Mouse (Mus musculus) small intestine, adult 2 months (tissue): Measurements from ENCODE around the gene Adamts8.

Experiments used
- CTCF ChIP-seq: fragments of 200-500 bp; IDR thresholded peaks from 2 replicates; pipeline ENCODE4 v1.5.1; 2012; ENCODE audit warnings: low read depth, mild to moderate bottlenecking, control low read depth, inconsistent platforms, low read length, moderate library complexity, mixed read lengths; ENCODE audit not compliant: insufficient replicate concordance, insufficient read length; ENCODE audit errors: extremely low read depth
- POLR2A ChIP-seq: fragments of 200-500 bp; IDR thresholded peaks from 2 replicates; pipeline ENCODE4 v1.6.1; 2012; ENCODE audit warnings: low read depth, mild to moderate bottlenecking, control low read depth, inconsistent platforms, low read length, moderate library complexity

GRCm38 (mm10) chr9:31011533-31011932 is 69.2 kb downstream of the Adamts8 start:
- no peak for TF ChIP-seq POLR2A
- no peak for TF ChIP-seq CTCF
